Mouse (Mus musculus): Measurements from ENCODE around the gene Lrtm1. TPM values are rescaled to one million over a fixed set of nuclear protein-coding genes. Genes with fewer than 3 reads are reported as not detected.
A peak's percentile ranks its signal among the peaks of the same experiment; 100 is the strongest.

The Lrtm1 gene
- polyA plus RNA-seq, 1 experiment from 2014 or later = not detected

DNA sequence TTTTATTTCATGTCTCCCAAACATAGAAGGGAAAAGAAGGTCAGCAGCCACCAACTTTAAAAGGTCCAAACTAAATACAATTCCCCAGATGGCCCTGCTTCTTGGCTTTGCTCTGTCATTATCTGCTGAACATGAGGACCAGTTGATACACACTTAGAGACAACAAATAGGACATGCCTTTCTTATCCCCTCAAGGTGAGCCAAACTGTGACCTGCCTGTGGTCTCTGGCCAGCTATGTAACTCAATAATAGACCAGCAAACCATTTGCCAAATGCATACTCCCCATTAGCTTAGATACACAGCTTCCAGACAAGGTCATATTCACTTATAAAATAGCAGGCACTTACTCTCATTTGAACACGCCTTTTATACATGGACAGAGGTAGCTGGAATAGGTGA lies 23.5 kb downstream of the Lrtm1 start:
- Histone ChIP-seq H3K4me3 (no peak overlapping the region), H3K36me3 (no peaks in the 10 kb centered on the region), H3K4me1 (0 out of 2 replicates have a peak, but pooled peaks cover 2% of the 10 kb centered on the region), H3K9me3 (replicated peaks) (no peaks in the 10 kb centered on the region), H3K27ac (no peak overlapping the region), H3K27me3 (ENCODE audit: low read depth, poor library complexity, severe bottlenecking) (no peaks in the 10 kb centered on the region)
- no peak for DNase-seq (ENCODE audit: low spot score)
- WGBS = 82% methylated on average over 1 of the region's 1 CpGs

DNA sequence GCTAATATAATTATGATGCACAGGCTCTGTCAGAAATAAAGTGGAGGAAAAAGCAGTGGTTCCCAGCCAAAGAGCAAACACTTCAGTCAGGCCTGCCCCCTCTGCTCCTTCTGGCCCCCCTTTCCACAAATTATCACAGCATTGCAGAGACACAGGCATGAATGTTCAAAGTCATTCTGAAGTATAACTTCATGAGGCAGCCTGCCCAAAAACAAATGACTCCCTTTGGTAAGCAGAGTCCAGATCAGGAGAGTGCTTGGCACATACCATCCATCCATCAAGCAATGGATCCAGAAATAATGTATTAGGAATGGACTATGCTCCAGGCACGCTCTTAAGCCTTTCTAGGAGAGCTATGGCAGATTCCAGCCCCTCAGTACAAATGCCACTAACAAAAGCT lies 24.3 kb downstream of the Lrtm1 start:
- Histone ChIP-seq H3K4me3 (no peak overlapping the region), H3K27ac (no peak overlapping the region), H3K27me3 (ENCODE audit: low read depth, poor library complexity, severe bottlenecking) (no peaks in the 10 kb centered on the region), H3K36me3 (no peaks in the 10 kb centered on the region), H3K9me3 (replicated peaks) (no peaks in the 10 kb centered on the region), H3K4me1 (0 out of 2 replicates have a peak, but pooled peaks cover 2% of the 10 kb centered on the region)
- no peak for DNase-seq (ENCODE audit: low spot score)
- 74% methylated on average over 1 of the region's 1 CpGs for WGBS

GRCm38 (mm10) chr14:29051951-29052835 lies 34.2 kb downstream of the Lrtm1 start:
- H3K4me1 ChIP-seq = peaks cover 9% of the 10 kb centered on the region
- no peak overlapping the region for H3K4me3 ChIP-seq
- H3K36me3 ChIP-seq = no peaks in the 10 kb centered on the region
- no peaks in the 10 kb centered on the region for H3K9me3 ChIP-seq (replicated peaks)
- DNase-seq (ENCODE audit: low spot score) = no peak
- 30% methylated on average over 16 of the region's 16 CpGs for WGBS
- no peaks in the 10 kb centered on the region for H3K27me3 ChIP-seq (ENCODE audit: low read depth, poor library complexity, severe bottlenecking)
- no peak overlapping the region for H3K27ac ChIP-seq

- Histone ChIP-seq H3K36me3 (no peaks in the 10 kb centered on the region), H3K4me1 (peaks cover 13% of the 10 kb centered on the region), H3K27me3 (ENCODE audit: low read depth, poor library complexity, severe bottlenecking) (no peaks in the 10 kb centered on the region), H3K9me3 (replicated peaks) (no peaks in the 10 kb centered on the region), H3K27ac (no peak overlapping the region), H3K4me3 (no peak overlapping the region)
- no peak for DNase-seq (ENCODE audit: low spot score)
Observed at GRCm38 (mm10) chr14:29060679-29061078, 42.7 kb downstream of the Lrtm1 start.

DNA sequence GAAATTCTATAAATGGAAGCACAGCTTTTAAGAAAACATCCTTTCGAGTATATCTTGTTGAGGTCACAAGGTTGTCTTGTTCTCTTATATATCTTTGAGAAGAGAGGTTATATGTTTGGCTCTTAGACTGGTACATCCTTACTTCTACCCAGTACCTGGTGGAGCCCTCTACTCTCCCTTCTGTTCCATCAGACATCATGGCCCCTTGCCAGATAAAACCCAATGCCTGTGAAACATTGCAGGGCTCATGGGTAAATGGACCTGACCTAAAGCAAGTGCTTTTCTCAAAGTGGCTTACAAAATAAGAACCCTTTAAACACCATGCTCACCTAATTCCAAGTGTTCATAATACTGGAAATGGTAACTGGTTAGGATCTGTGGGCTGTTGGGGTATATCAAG lies 43.5 kb downstream of the Lrtm1 start:
- DNase-seq (ENCODE audit: low spot score) = no peak
- Histone ChIP-seq H3K4me1 (peaks cover 18% of the 10 kb centered on the region), H3K36me3 (no peaks in the 10 kb centered on the region), H3K9me3 (replicated peaks) (no peaks in the 10 kb centered on the region), H3K27me3 (ENCODE audit: low read depth, poor library complexity, severe bottlenecking) (no peaks in the 10 kb centered on the region), H3K27ac (no peak overlapping the region), H3K4me3 (no peak overlapping the region)
- WGBS = 91% methylated on average over 1 of the region's 1 CpGs

- DNase-seq (ENCODE audit: low spot score) = no peak
- Histone ChIP-seq H3K4me3 (no peak overlapping the region), H3K27me3 (ENCODE audit: low read depth, poor library complexity, severe bottlenecking) (no peaks in the 10 kb centered on the region), H3K4me1 (peaks cover 25% of the 10 kb centered on the region), H3K36me3 (no peaks in the 10 kb centered on the region), H3K27ac (no peak overlapping the region), H3K9me3 (replicated peaks) (no peaks in the 10 kb centered on the region)
- WGBS = 88% methylated on average over 2 of the region's 2 CpGs
Observed at GRCm38 (mm10) chr14:29062676-29063075, 44.7 kb downstream of the Lrtm1 start.

DNA sequence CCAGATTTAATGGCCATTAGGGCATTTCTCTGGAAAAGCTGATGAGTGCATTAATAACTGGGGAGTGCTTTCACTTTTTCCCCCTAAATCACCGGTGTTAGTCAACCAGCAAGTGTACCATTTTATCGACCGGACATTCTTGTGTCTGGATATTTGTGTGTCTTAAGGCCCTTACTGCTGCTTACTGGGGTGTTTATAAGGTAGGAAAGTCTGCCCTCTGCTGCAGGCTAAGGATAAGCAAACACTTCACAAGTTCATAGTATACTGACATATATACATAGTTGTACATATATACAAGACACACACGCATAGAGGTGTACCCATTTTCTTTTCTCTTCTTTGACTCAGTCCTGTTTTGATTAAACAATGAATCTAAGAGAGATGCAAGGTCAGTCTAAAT lies 55.7 kb downstream of the Lrtm1 start:
- Histone ChIP-seq H3K9me3 (replicated peaks) (no peaks in the 10 kb centered on the region), H3K27me3 (ENCODE audit: low read depth, poor library complexity, severe bottlenecking) (0 out of 2 replicates have a peak, but pooled peaks cover 4% of the 10 kb centered on the region), H3K4me3 (no peak overlapping the region), H3K27ac (no peak overlapping the region), H3K4me1 (peaks cover 27% of the 10 kb centered on the region), H3K36me3 (no peaks in the 10 kb centered on the region)
- no peak for DNase-seq (ENCODE audit: low spot score)
- 80% methylated on average over 4 of the region's 4 CpGs for WGBS

GRCm38 (mm10) chr14:29077418-29077817 lies 59.4 kb downstream of the Lrtm1 start:
- Histone ChIP-seq H3K4me1 (peaks cover 37% of the 10 kb centered on the region), H3K27me3 (ENCODE audit: low read depth, poor library complexity, severe bottlenecking) (0 out of 2 replicates have a peak, but pooled peaks cover 4% of the 10 kb centered on the region), H3K27ac (peak overlapping the region; percentile 48; the same call in 1 of the 2 replicates), H3K9me3 (replicated peaks) (no peaks in the 10 kb centered on the region), H3K36me3 (no peaks in the 10 kb centered on the region), H3K4me3 (no peak overlapping the region)
- WGBS = 43% methylated on average over 3 of the region's 3 CpGs
- DNase-seq (ENCODE audit: low spot score) = no peak

DNA sequence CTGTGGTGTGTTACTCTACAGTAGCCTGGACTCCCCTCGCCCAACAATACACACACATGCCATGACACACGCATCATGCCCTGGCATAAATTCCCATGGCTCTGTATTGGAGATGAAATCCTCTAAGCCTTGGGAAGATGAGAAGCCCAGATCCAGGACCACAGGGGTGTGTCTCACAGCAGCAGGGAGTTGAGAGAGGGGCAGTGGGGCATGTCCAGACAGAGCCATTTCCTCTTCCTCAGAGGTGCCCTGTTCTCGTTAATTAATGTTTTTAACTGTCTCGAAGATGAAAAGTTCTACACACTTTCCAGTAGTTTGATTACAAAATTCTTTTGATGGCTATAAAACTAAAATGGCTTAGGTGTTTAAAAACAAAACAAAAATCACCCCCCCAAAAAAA lies 62.2 kb downstream of the Lrtm1 start:
- H3K9me3 ChIP-seq (replicated peaks) = no peaks in the 10 kb centered on the region
- no peak overlapping the region; the same call in 1 of the 2 replicates for H3K27ac ChIP-seq
- H3K4me1 ChIP-seq = peaks cover 25% of the 10 kb centered on the region
- DNase-seq (ENCODE audit: low spot score) = no peak
- H3K27me3 ChIP-seq (ENCODE audit: low read depth, poor library complexity, severe bottlenecking) = 0 out of 2 replicates have a peak, but pooled peaks cover 4% of the 10 kb centered on the region
- no peaks in the 10 kb centered on the region for H3K36me3 ChIP-seq
- no peak overlapping the region for H3K4me3 ChIP-seq
- 77% methylated on average over 4 of the region's 4 CpGs for WGBS

GRCm38 (mm10) chr14:29080630-29081029 lies 62.6 kb downstream of the Lrtm1 start:
- 74% methylated on average over 4 of the region's 4 CpGs for WGBS
- Histone ChIP-seq H3K27ac (no peak overlapping the region), H3K4me1 (peaks cover 29% of the 10 kb centered on the region), H3K9me3 (replicated peaks) (no peaks in the 10 kb centered on the region), H3K36me3 (no peaks in the 10 kb centered on the region), H3K4me3 (no peak overlapping the region), H3K27me3 (ENCODE audit: low read depth, poor library complexity, severe bottlenecking) (0 out of 2 replicates have a peak, but pooled peaks cover 4% of the 10 kb centered on the region)
- DNase-seq (ENCODE audit: low spot score) = no peak

DNA sequence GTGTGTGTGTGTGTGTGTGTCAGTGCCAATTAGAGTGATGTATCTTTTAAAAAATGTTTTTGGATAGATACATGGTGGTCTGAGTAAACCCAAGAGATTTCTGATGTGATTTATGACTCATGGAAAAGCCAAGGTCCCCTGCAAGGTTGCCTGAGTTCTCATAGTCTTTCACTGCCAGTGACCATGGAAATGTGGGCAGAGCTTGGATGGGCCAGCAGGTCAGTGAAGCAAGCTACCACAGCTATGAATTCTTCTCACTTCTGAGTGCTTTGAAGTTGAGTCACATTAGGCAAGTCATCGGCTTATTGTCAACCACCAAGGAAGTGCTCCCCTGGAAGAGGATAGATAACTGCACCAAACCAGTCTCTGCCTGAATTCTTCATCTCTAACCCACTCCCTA lies 64.2 kb downstream of the Lrtm1 start:
- Histone ChIP-seq H3K27ac (no peak overlapping the region), H3K36me3 (no peaks in the 10 kb centered on the region), H3K9me3 (replicated peaks) (no peaks in the 10 kb centered on the region), H3K4me3 (no peak overlapping the region), H3K27me3 (ENCODE audit: low read depth, poor library complexity, severe bottlenecking) (peaks cover 3% of the 10 kb centered on the region; the same call in 1 of the 2 replicates), H3K4me1 (peaks cover 40% of the 10 kb centered on the region)
- no peak for DNase-seq (ENCODE audit: low spot score)
- whole genome bisulfite sequencing = 84% methylated on average over 1 of the region's 1 CpGs

Data from limb, embryonic 10.5 days (tissue).